Mouse (Mus musculus) ES-Bruce4 (cell line): Measurements from ENCODE around the gene Trim11.

Experiments used
- CTCF ChIP-seq: IDR thresholded peaks from one replicate; pipeline ENCODE4 v1.8.1; 2011; ENCODE audit warnings: low read depth, low read length
- EP300 ChIP-seq: IDR thresholded peaks from 2 replicates; pipeline ENCODE4 v1.6.1; 2011; ENCODE audit warnings: low read depth, low read length; ENCODE audit not compliant: insufficient read depth

GRCm38 (mm10) chr11:58985299-58985917 lies 7.5 kb downstream of the Trim11 start:
- TF ChIP-seq CTCF (no peak), EP300 (no peak)
